In genomic region chr10:61670758-61671157, GRCm38 (mm10) we compare ENCODE assay signal across 21 mouse cellular contexts. TPM values are rescaled to one million over a fixed set of nuclear protein-coding genes. Genes with fewer than 3 reads are reported as not detected.
A peak's percentile ranks its signal among the peaks of the same experiment; 100 is the strongest.
DNase-seq lines count a peak whose midpoint lies in the region; ATAC-seq and TF ChIP-seq lines count a peak whose summit lies in the region.
"Had no signal": no experiment of that assay in that cellular context is flagged by ENCODE, and none has a peak within 500 bp of the region (broad histone marks: within the 10 kb centered on the region; RNA-seq: fewer than 3 reads in every experiment).

No protein-coding gene starts in this region.

- no peak for ATAC-seq in heart, postnatal 0 days (ENCODE audit: insufficient read depth, low read depth)
- ATAC-seq in liver, embryonic 14.5 days (ENCODE audit: insufficient read depth) = no peak
- ATAC-seq in liver, embryonic 12.5 days = no peak
- ATAC-seq in liver, postnatal 0 days = no peak
- ATAC-seq: forebrain, embryonic 16.5 days; intestine, embryonic 15.5 days had no signal

- peaks cover 57% of the 10 kb centered on the region for H3K36me3 ChIP-seq in heart, postnatal 0 days (replicated peaks; ENCODE audit: control insufficient read depth, insufficient read depth, low read length)
- peaks cover 84% of the 10 kb centered on the region for H3K36me3 ChIP-seq in heart, embryonic 10.5 days
- H3K36me3 ChIP-seq in liver, embryonic 14.5 days (replicated peaks; ENCODE audit: control insufficient read depth, insufficient read depth, low read depth) = peaks cover 23% of the 10 kb centered on the region
- H3K36me3 ChIP-seq in liver, embryonic 12.5 days = peaks cover 89% of the 10 kb centered on the region
- peaks cover 94% of the 10 kb centered on the region for H3K36me3 ChIP-seq in E14TG2a.4 (ENCODE audit: insufficient read depth, low read length)
- peaks cover 38% of the 10 kb centered on the region for H3K36me3 ChIP-seq in liver, postnatal 0 days (replicated peaks; ENCODE audit: insufficient read depth, low read length)

- H3K4me1 ChIP-seq in heart, postnatal 0 days (ENCODE audit: control insufficient read depth, insufficient read depth) = no peaks in the 10 kb centered on the region
- H3K4me1 ChIP-seq in heart, embryonic 10.5 days = no peaks in the 10 kb centered on the region
- H3K4me1 ChIP-seq in liver, embryonic 14.5 days (replicated peaks; ENCODE audit: control insufficient read depth in 2 of 2, insufficient read depth in 2 of 2, low read length in 1 of 2) = peaks cover 5 to 8% of the 10 kb centered on the region in 2 experiments; a peak in 3 of 4 replicates
- peaks cover 22% of the 10 kb centered on the region for H3K4me1 ChIP-seq in liver, embryonic 12.5 days
- H3K4me1 ChIP-seq in E14TG2a.4 (replicated peaks; ENCODE audit: low read depth, low read length) = peaks cover 22% of the 10 kb centered on the region
- no peaks in the 10 kb centered on the region for H3K4me1 ChIP-seq in liver, postnatal 0 days (ENCODE audit: insufficient read depth)
- H3K4me1 ChIP-seq: embryonic facial prominence, embryonic 12.5 days; hindbrain, embryonic 12.5 days; intestine, embryonic 15.5 days; midbrain, embryonic 12.5 days; neural tube, embryonic 15.5 days had no signal

- H3K9me3 ChIP-seq in heart, postnatal 0 days (replicated peaks; ENCODE audit: control insufficient read depth, low read length) = no peaks in the 10 kb centered on the region
- no peaks in the 10 kb centered on the region for H3K9me3 ChIP-seq in heart, embryonic 10.5 days
- no peaks in the 10 kb centered on the region for H3K9me3 ChIP-seq in liver, embryonic 14.5 days (ENCODE audit: control insufficient read depth, low read length)
- H3K9me3 ChIP-seq in liver, embryonic 12.5 days (replicated peaks) = no peaks in the 10 kb centered on the region
- H3K9me3 ChIP-seq in E14TG2a.4 (ENCODE audit: low read length) = no peaks in the 10 kb centered on the region
- H3K9me3 ChIP-seq in liver, postnatal 0 days (ENCODE audit: low read length) = no peaks in the 10 kb centered on the region
- H3K9me3 ChIP-seq: embryonic facial prominence, embryonic 12.5 days; hindbrain, embryonic 12.5 days; intestine, embryonic 15.5 days; liver, embryonic 15.5 days; midbrain, embryonic 12.5 days; neural tube, embryonic 15.5 days had no signal

- H3K27ac ChIP-seq in heart, postnatal 0 days (ENCODE audit: low read depth) = no peak overlapping the region
- no peak overlapping the region for H3K27ac ChIP-seq in heart, embryonic 10.5 days
- no peak overlapping the region for H3K27ac ChIP-seq in liver, embryonic 14.5 days
- no peak overlapping the region for H3K27ac ChIP-seq in liver, embryonic 12.5 days
- no peak overlapping the region for H3K27ac ChIP-seq in liver, postnatal 0 days (ENCODE audit: low read depth)
- H3K27ac ChIP-seq: embryonic facial prominence, embryonic 12.5 days; hindbrain, embryonic 12.5 days; intestine, embryonic 15.5 days; liver, embryonic 15.5 days; midbrain, embryonic 12.5 days; neural tube, embryonic 15.5 days had no signal

- no peak for DNase-seq in heart, postnatal 0 days (ENCODE audit: low spot score)
- no peak for DNase-seq in heart, embryonic 10.5 days (ENCODE audit: low spot score)
- no peak for DNase-seq in liver, embryonic 14.5 days (ENCODE audit: low read depth in 3 of 3, low spot score in 3 of 3)
- no peak for DNase-seq in liver, postnatal 0 days
- DNase-seq in thymus, adult 18-20 months = no peak
- DNase-seq in right cerebral cortex, adult 2 months (ENCODE audit: low spot score in 2 of 2) = no peak
- DNase-seq: adrenal gland, postnatal 25 days; cerebellum, adult 2 months; heart, adult 18-20 months; kidney, postnatal 36 days; lung, postnatal 4 days had no signal

- TF ChIP-seq EP300 in heart, postnatal 0 days (IDR thresholded peaks at IDR 0.05; ENCODE audit: low read depth) = no peak
- TF ChIP-seq EP300 in liver, embryonic 14.5 days (IDR thresholded peaks at IDR 0.05; ENCODE audit: low read depth) = no peak
- no peak for TF ChIP-seq EP300 in liver, postnatal 0 days (IDR thresholded peaks at IDR 0.05; ENCODE audit: low read depth)

- H3K4me3 ChIP-seq in heart, postnatal 0 days (ENCODE audit: low read depth, low read length) = no peak overlapping the region
- H3K4me3 ChIP-seq in heart, embryonic 10.5 days = no peak overlapping the region
- H3K4me3 ChIP-seq in liver, embryonic 14.5 days (ENCODE audit: insufficient read depth in 1 of 2, low read depth in 2 of 2, low read length in 2 of 2) = no peak overlapping the region
- no peak overlapping the region for H3K4me3 ChIP-seq in liver, embryonic 12.5 days
- no peak overlapping the region for H3K4me3 ChIP-seq in E14TG2a.4 (replicated peaks; ENCODE audit: low read length)
- no peak overlapping the region for H3K4me3 ChIP-seq in liver, postnatal 0 days (ENCODE audit: low read depth, low read length)
- H3K4me3 ChIP-seq: embryonic facial prominence, embryonic 12.5 days; hindbrain, embryonic 12.5 days; intestine, embryonic 15.5 days; liver, embryonic 15.5 days; midbrain, embryonic 12.5 days; myocyte; neural tube, embryonic 15.5 days had no signal

- H3K4me2 ChIP-seq in heart, postnatal 0 days (ENCODE audit: low read depth, low read length) = no peak overlapping the region
- H3K4me2 ChIP-seq in liver, embryonic 14.5 days (ENCODE audit: low read depth) = no peak overlapping the region
- H3K4me2 ChIP-seq in liver, embryonic 12.5 days = no peak overlapping the region
- no peak overlapping the region for H3K4me2 ChIP-seq in liver, postnatal 0 days (ENCODE audit: low read depth, low read length)
- H3K4me2 ChIP-seq: embryonic facial prominence, embryonic 12.5 days; hindbrain, embryonic 12.5 days; intestine, embryonic 15.5 days; liver, embryonic 15.5 days; midbrain, embryonic 12.5 days; neural tube, embryonic 15.5 days had no signal

- TF ChIP-seq CTCF in heart, postnatal 0 days (IDR thresholded peaks at IDR 0.05; ENCODE audit: low read depth) = 0 out of 2 replicates have a peak, but pooled peaks have one; percentile 11
- peak; percentile 40; the same call in 1 of the 2 replicates for TF ChIP-seq CTCF in liver, embryonic 14.5 days (IDR thresholded peaks at IDR 0.05; ENCODE audit: low read depth)
- peak; percentile 39 for TF ChIP-seq CTCF in E14TG2a.4 (conservative IDR thresholded peaks at IDR 0.05; ENCODE audit: low read length)
- peak; percentile 43 for TF ChIP-seq CTCF in liver, postnatal 0 days (IDR thresholded peaks at IDR 0.05; ENCODE audit: low read depth)

- no peaks in the 10 kb centered on the region for H3K27me3 ChIP-seq in heart, postnatal 0 days (ENCODE audit: control insufficient read depth, insufficient read depth, low read length)
- no peaks in the 10 kb centered on the region for H3K27me3 ChIP-seq in heart, embryonic 10.5 days (ENCODE audit: insufficient read depth, poor library complexity, severe bottlenecking)
- H3K27me3 ChIP-seq in liver, embryonic 14.5 days (ENCODE audit: control insufficient read depth, insufficient read depth, low read length) = no peaks in the 10 kb centered on the region
- no peaks in the 10 kb centered on the region for H3K27me3 ChIP-seq in liver, embryonic 12.5 days (replicated peaks)
- H3K27me3 ChIP-seq in E14TG2a.4 (ENCODE audit: insufficient read depth, low read length) = no peaks in the 10 kb centered on the region
- H3K27me3 ChIP-seq in liver, postnatal 0 days (ENCODE audit: insufficient read depth, low read length) = no peaks in the 10 kb centered on the region
- H3K27me3 ChIP-seq: embryonic facial prominence, embryonic 12.5 days; hindbrain, embryonic 12.5 days; intestine, embryonic 15.5 days; liver, embryonic 15.5 days; midbrain, embryonic 12.5 days; neural tube, embryonic 15.5 days had no signal

- WGBS in heart, postnatal 0 days = 96% methylated on average over 3 of the region's 3 CpGs
- WGBS in heart, embryonic 10.5 days = 89% methylated on average over 3 of the region's 3 CpGs
- WGBS in liver, embryonic 14.5 days (ENCODE audit: insufficient replicate concordance) = 77% methylated on average over 3 of the region's 3 CpGs
- WGBS in liver, embryonic 12.5 days (ENCODE audit: insufficient replicate concordance) = 86% methylated on average over 3 of the region's 3 CpGs
- WGBS in liver, postnatal 0 days (ENCODE audit: insufficient replicate concordance) = 88% methylated on average over 3 of the region's 3 CpGs

- H3K9ac ChIP-seq in heart, postnatal 0 days (replicated peaks; ENCODE audit: low read depth, low read length) = no peak overlapping the region
- no peak overlapping the region for H3K9ac ChIP-seq in liver, embryonic 14.5 days (replicated peaks)
- no peak overlapping the region for H3K9ac ChIP-seq in liver, embryonic 12.5 days
- no peak overlapping the region for H3K9ac ChIP-seq in liver, postnatal 0 days (replicated peaks)
- H3K9ac ChIP-seq: embryonic facial prominence, embryonic 12.5 days; hindbrain, embryonic 12.5 days; intestine, embryonic 15.5 days; liver, embryonic 15.5 days; midbrain, embryonic 12.5 days; neural tube, embryonic 15.5 days had no signal

RNA-seq across cellular contexts. Expression of gene Sar1a, which starts 9.3 kb away (rescaled TPM):
- total RNA-seq in heart, postnatal 0 days (2014; rRNA removed; ENCODE audit: low replicate concordance) = 137 and 148 TPM in 2 replicates
- 140 and 151 TPM in 2 replicates for polyA plus RNA-seq in heart, postnatal 0 days (2015; fragmentation: Nextera tagmentation; extraction: Ambion mirVana)
- polyA plus RNA-seq in heart, embryonic 10.5 days (2016; fragmentation: Nextera tagmentation; extraction: Ambion mirVana) = 187 and 218 TPM in 2 replicates
- polyA plus RNA-seq in liver, embryonic 14.5 days (2012; rRNA removed) = 31.7 and 39.0 TPM in 2 replicates
- polyA plus RNA-seq in liver, embryonic 14.5 days (2014; fragmentation: Nextera tagmentation; extraction: Ambion mirVana) = 78.7 and 80.1 TPM in 2 replicates
- polyA plus RNA-seq in liver, embryonic 12.5 days (2016; fragmentation: Nextera tagmentation; extraction: Ambion mirVana) = 110 and 112 TPM in 2 replicates
- polyA plus RNA-seq in liver, postnatal 0 days (2015; fragmentation: Nextera tagmentation; extraction: Ambion mirVana) = 60.7 and 62.1 TPM in 2 replicates

RNA-seq across cellular contexts. Expression of gene Ppa1, which starts 22.4 kb away (rescaled TPM):
- 28.2 and 35.5 TPM in 2 replicates for total RNA-seq in heart, postnatal 0 days (2014; rRNA removed; ENCODE audit: low replicate concordance)
- 53.0 and 54.8 TPM in 2 replicates for polyA plus RNA-seq in heart, postnatal 0 days (2015; fragmentation: Nextera tagmentation; extraction: Ambion mirVana)
- polyA plus RNA-seq in heart, embryonic 10.5 days (2016; fragmentation: Nextera tagmentation; extraction: Ambion mirVana) = 183 and 245 TPM in 2 replicates
- polyA plus RNA-seq in liver, embryonic 14.5 days (2012; rRNA removed) = 28.2 and 51.8 TPM in 2 replicates
- polyA plus RNA-seq in liver, embryonic 14.5 days (2014; fragmentation: Nextera tagmentation; extraction: Ambion mirVana) = 96.8 and 98.1 TPM in 2 replicates
- 137 and 147 TPM in 2 replicates for polyA plus RNA-seq in liver, embryonic 12.5 days (2016; fragmentation: Nextera tagmentation; extraction: Ambion mirVana)
- 161 and 191 TPM in 2 replicates for polyA plus RNA-seq in liver, postnatal 0 days (2015; fragmentation: Nextera tagmentation; extraction: Ambion mirVana)

RNA-seq across cellular contexts. Expression of gene Tysnd1, which starts 24.6 kb away (rescaled TPM):
- 53.0 and 62.0 TPM in 2 replicates for total RNA-seq in heart, postnatal 0 days (2014; rRNA removed; ENCODE audit: low replicate concordance)
- polyA plus RNA-seq in heart, postnatal 0 days (2015; fragmentation: Nextera tagmentation; extraction: Ambion mirVana) = 14.5 and 16.1 TPM in 2 replicates
- polyA plus RNA-seq in heart, embryonic 10.5 days (2016; fragmentation: Nextera tagmentation; extraction: Ambion mirVana) = 26.8 and 39.2 TPM in 2 replicates
- polyA plus RNA-seq in liver, embryonic 14.5 days (2012; rRNA removed) = 16.2 and 20.9 TPM in 2 replicates
- polyA plus RNA-seq in liver, embryonic 14.5 days (2014; fragmentation: Nextera tagmentation; extraction: Ambion mirVana) = 13.9 and 14.2 TPM in 2 replicates
- 38.9 and 41.5 TPM in 2 replicates for polyA plus RNA-seq in liver, embryonic 12.5 days (2016; fragmentation: Nextera tagmentation; extraction: Ambion mirVana)
- polyA plus RNA-seq in liver, postnatal 0 days (2015; fragmentation: Nextera tagmentation; extraction: Ambion mirVana) = 22.8 and 24.2 TPM in 2 replicates

RNA-seq across cellular contexts. Expression of gene Aifm2, which starts 44.3 kb away (rescaled TPM):
- total RNA-seq in heart, postnatal 0 days (2014; rRNA removed; ENCODE audit: low replicate concordance) = 34.7 and 53.4 TPM in 2 replicates
- 33.9 and 34.2 TPM in 2 replicates for polyA plus RNA-seq in heart, postnatal 0 days (2015; fragmentation: Nextera tagmentation; extraction: Ambion mirVana)
- 13.1 and 23.0 TPM in 2 replicates for polyA plus RNA-seq in heart, embryonic 10.5 days (2016; fragmentation: Nextera tagmentation; extraction: Ambion mirVana)
- polyA plus RNA-seq in liver, embryonic 14.5 days (2012; rRNA removed) = 1.4 and 2.1 TPM in 2 replicates
- 2.7 and 3.2 TPM in 2 replicates for polyA plus RNA-seq in liver, embryonic 14.5 days (2014; fragmentation: Nextera tagmentation; extraction: Ambion mirVana)
- 3.3 and 4.2 TPM in 2 replicates for polyA plus RNA-seq in liver, embryonic 12.5 days (2016; fragmentation: Nextera tagmentation; extraction: Ambion mirVana)
- polyA plus RNA-seq in liver, postnatal 0 days (2015; fragmentation: Nextera tagmentation; extraction: Ambion mirVana) = 10.9 and 11.2 TPM in 2 replicates
